Mouse (Mus musculus) kidney, adult 2 months (tissue): ENCODE measurements around the gene Gm17606.

Experiments
- CTCF ChIP-seq: fragments of 200-500 bp; conservative IDR thresholded peaks from 2 replicates; pipeline ENCODE4 v1.5.1; 2011; ENCODE audit warnings: low read depth, mild to moderate bottlenecking, control low read depth, low read length, moderate library complexity, mixed read lengths; ENCODE audit not compliant: insufficient read depth, insufficient read length
- POLR2A ChIP-seq: fragments of 200-500 bp; IDR thresholded peaks from one replicate; pipeline ENCODE4 v1.6.1; 2011; ENCODE audit warnings: low read depth, low read length, control low read depth

DNA sequence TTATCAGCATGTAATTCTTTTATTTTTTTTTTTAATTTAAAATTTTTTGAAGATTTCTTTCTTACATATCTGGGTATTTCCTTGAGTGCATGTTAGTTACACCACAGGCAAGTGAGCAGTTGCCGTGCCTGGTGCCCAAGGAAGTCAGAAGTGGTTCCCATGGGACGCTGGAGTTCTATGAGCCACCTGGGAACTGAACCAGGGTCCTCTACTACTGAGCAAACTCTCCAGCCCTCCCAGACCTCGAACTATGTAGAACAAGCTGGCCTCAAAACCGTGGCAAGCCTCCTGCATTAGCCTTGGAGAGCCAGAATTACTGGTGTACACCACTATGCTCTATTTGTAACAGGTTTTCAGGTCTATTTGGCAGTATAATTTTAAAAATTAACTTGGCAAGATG lies 38.1 kb upstream of the Gm17606 start:
- TF ChIP-seq CTCF: no peak
- TF ChIP-seq POLR2A: no peak
